Mouse (Mus musculus) spleen, adult 2 months (tissue): ENCODE results near the gene Nxph3. TPM values are rescaled to one million over a fixed set of nuclear protein-coding genes. Genes with fewer than 3 reads are reported as not detected.

Experiments
- DNase-seq, 2 experiments: peaks; one replicate each; pipeline versions ENCODE4 v3.0.0 to v3.0.0-alpha.2; 2012 to 2021; ENCODE audit warnings: low spot score in 2 of 2, low read depth in 1 of 2
- H3K27ac ChIP-seq: fragments of 200-500 bp; 2 replicates; pipeline ENCODE4 v1.5.1; 2012; ENCODE audit warnings: low read length, inconsistent platforms; ENCODE audit not compliant: insufficient read depth
- H3K27me3 ChIP-seq: fragments of 200-500 bp; 2 replicates; pipeline ENCODE4 v1.6.1; 2012; ENCODE audit warnings: mild to moderate bottlenecking, moderate library complexity, low read length, inconsistent platforms; ENCODE audit not compliant: control insufficient read depth, insufficient read depth
- H3K36me3 ChIP-seq: fragments of 200-500 bp; 2 replicates; pipeline ENCODE4 v1.6.1; 2012; ENCODE audit warnings: mild to moderate bottlenecking, low read length, inconsistent platforms; ENCODE audit not compliant: control insufficient read depth, insufficient read depth
- H3K4me1 ChIP-seq: fragments of 200-500 bp; 2 replicates; pipeline ENCODE4 v1.6.1; 2011; ENCODE audit warnings: inconsistent platforms; ENCODE audit not compliant: control insufficient read depth, insufficient read depth, insufficient read length
- H3K4me3 ChIP-seq: fragments of 200-500 bp; 2 replicates; pipeline ENCODE4 v1.5.1; 2011; ENCODE audit warnings: mild to moderate bottlenecking, inconsistent platforms; ENCODE audit not compliant: insufficient read depth, insufficient read length; ENCODE audit errors: extremely low read depth
- CTCF ChIP-seq: fragments of 200-500 bp; IDR thresholded peaks from 2 replicates; pipeline ENCODE4 v1.5.1; 2011; ENCODE audit warnings: mild to moderate bottlenecking, inconsistent platforms; ENCODE audit not compliant: insufficient read depth, insufficient read length, insufficient replicate concordance; ENCODE audit errors: extremely low read depth
- POLR2A ChIP-seq: fragments of 200-500 bp; IDR thresholded peaks from 2 replicates; pipeline ENCODE4 v1.6.1; 2011; ENCODE audit warnings: low read depth, low read length, inconsistent platforms
- WGBS: fragments of 180-500 bp; shearing (Covaris S2); methylation state at CpG from one replicate; pipeline ENCODE4 v1.1.7; 2018; 5-methylcytosine and 5-hydroxymethylcytosine counted together
- polyA plus RNA-seq: library from polyadenylated mRNA; depleted of rRNA; stranded (reverse); fragments of >200 nt; gene quantifications from 2 replicates; pipeline ENCODE4 v1.2.3, GENCODE M21; 2012; rRNA removed

Nxph3 gene
- polyA plus RNA-seq, 1 experiment = 0.54 TPM

DNA sequence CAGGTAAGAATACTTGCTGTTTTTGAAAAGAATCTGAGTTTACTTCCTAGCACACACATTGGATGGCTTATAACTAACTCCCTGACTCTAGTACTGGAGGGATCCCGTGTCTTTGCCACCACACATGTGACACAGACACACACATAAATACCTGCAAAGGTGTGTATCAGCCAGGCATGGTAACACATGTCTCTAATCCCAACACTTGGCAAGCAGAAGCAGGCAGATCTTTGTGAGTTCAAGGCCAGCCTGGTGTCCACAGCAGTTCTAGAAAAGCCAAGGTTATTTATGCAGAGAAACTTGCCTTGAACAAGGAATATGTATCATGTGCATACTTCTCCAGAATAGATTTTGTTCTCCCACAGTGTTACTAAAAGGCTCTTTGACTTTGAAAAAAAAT, 40.9 kb downstream of the Nxph3 start:
- Histone ChIP-seq H3K4me3 (no peak overlapping the region), H3K36me3 (peaks cover 19% of the 10 kb centered on the region), H3K4me1 (no peaks in the 10 kb centered on the region), H3K27me3 (no peaks in the 10 kb centered on the region), H3K27ac (no peak overlapping the region)
- WGBS = 93% methylated on average over 1 of the region's 1 CpGs
- no peak for DNase-seq
- no peak for TF ChIP-seq POLR2A
- TF ChIP-seq CTCF = no peak

DNA sequence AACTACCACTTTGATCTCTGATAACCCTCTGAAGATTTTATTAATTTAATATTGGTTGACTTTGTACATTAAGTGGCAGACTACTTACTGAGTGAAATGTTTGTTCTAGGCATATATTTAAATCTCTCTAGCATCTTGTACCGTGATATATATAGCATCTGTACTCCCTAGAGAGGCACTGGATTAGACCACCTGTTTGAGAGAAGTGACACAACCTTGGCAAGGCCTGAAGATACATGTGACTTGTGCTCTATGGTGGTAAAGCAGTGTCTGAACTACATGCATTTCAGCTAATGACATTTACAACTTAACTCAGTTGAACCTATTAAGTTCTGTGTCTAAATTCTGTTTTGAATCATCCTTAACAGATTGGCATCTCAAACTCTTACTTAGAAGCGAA, 41.4 kb downstream of the Nxph3 start:
- Histone ChIP-seq H3K36me3 (peaks cover 19% of the 10 kb centered on the region), H3K27ac (no peak overlapping the region), H3K27me3 (no peaks in the 10 kb centered on the region), H3K4me1 (no peaks in the 10 kb centered on the region), H3K4me3 (no peak overlapping the region)
- TF ChIP-seq CTCF (no peak), POLR2A (no peak)
- DNase-seq = no peak
- 70% methylated on average over 2 of the region's 2 CpGs for WGBS

DNA sequence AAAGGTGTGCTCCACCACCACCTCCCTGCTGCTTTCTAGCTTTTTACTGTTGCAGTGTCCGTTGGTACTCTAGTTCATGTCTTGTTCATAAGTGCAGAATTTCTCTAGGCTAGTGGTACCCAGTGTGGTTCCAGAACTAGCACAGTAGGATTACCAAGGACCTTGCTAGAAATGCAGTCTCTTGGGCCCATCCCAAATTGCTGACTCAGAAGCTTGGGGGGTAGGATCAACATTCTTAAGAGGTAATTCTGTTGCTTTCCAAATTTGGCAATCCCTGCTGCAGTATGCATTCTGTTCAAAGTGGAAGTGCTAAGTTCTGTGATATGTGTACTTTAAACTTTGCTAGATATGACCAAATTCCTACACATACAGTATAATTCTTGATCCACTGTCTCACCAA, 46.6 kb downstream of the Nxph3 start:
- no peak overlapping the region for H3K4me3 ChIP-seq
- H3K27ac ChIP-seq = no peak overlapping the region
- peaks cover 8% of the 10 kb centered on the region for H3K36me3 ChIP-seq
- H3K27me3 ChIP-seq = no peaks in the 10 kb centered on the region
- WGBS = 94% methylated on average over 1 of the region's 1 CpGs
- no peak for TF ChIP-seq POLR2A
- no peak for TF ChIP-seq CTCF
- no peak for DNase-seq
- H3K4me1 ChIP-seq = no peaks in the 10 kb centered on the region

DNA sequence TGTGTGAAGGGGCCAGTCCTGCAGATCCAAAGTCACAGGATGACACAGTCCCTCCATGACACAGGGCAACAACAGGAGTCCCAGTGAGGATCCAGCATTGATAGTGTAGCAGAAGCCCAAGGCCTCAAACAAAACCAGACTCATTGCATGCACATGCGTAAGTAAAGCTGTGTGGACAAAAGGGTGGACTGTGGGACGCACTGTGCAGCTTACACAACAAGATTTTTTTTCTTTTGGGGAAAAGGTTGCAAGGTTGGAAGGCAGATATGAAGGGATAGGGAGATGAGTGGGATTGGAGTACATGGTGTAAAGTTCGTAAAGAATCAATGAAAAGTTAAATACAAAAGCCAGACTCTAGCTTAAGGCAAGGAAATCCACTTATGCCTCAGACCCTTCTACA, 52.2 kb downstream of the Nxph3 start:
- TF ChIP-seq POLR2A = no peak
- TF ChIP-seq CTCF = no peak
- DNase-seq = no peak
- Histone ChIP-seq H3K4me3 (no peak overlapping the region), H3K27ac (no peak overlapping the region), H3K27me3 (no peaks in the 10 kb centered on the region), H3K36me3 (peaks cover 3% of the 10 kb centered on the region), H3K4me1 (no peaks in the 10 kb centered on the region)
- 95% methylated on average over 3 of the region's 3 CpGs for WGBS

DNA sequence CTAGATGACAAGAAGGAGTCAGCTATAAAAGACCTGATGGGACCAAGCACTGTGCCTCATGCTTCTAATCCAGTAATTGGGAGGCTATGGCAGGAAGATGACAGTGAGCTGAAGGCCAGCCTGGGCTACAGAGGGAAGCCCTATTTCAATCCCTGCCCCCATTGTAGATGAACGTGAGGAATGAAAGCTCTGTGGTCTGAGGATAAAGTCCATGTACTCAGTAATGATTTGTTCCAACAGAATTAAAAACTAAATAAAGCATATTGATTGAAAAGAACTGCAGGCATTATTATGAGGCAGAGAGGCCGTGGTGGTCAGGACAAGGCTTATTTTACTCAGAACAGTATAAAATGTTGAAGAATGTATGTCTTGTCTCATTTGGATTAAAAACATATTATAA, 53.5 kb downstream of the Nxph3 start:
- H3K27ac ChIP-seq = no peak overlapping the region
- H3K4me1 ChIP-seq = no peaks in the 10 kb centered on the region
- H3K36me3 ChIP-seq = peaks cover 5% of the 10 kb centered on the region; the same call in 1 of the 2 replicates
- H3K4me3 ChIP-seq = no peak overlapping the region
- TF ChIP-seq CTCF (no peak), POLR2A (no peak)
- H3K27me3 ChIP-seq = no peaks in the 10 kb centered on the region
- WGBS = 91% methylated on average over 2 of the region's 2 CpGs
- no peak for DNase-seq

Other genes starting within 250 kb of the Nxph3 start
- gene Kat7, start 204.3 kb downstream of the Nxph3 start, polyA plus RNA-seq = 25.2 and 29.4 TPM in 2 replicates
- 123 and 142 TPM in 2 replicates for gene Fam117a, start 177.6 kb downstream of the Nxph3 start, polyA plus RNA-seq
- 40.9 and 44.9 TPM in 2 replicates for gene Slc35b1, start 129.9 kb downstream of the Nxph3 start, polyA plus RNA-seq
- gene Spop, start 100.5 kb downstream of the Nxph3 start, polyA plus RNA-seq = 31.0 and 31.4 TPM in 2 replicates
- 7.3 and 12.0 TPM in 2 replicates for gene Ngfr, start 73.2 kb upstream of the Nxph3 start, polyA plus RNA-seq
- gene Phb, start 152.4 kb upstream of the Nxph3 start, polyA plus RNA-seq = 46.5 and 49.5 TPM in 2 replicates
- 18.2 and 25.8 TPM in 2 replicates for gene Zfp652, start 198.1 kb upstream of the Nxph3 start, polyA plus RNA-seq
- gene B130006D01Rik, start 209.0 kb upstream of the Nxph3 start, polyA plus RNA-seq = 0.08 and 0.14 TPM in 2 replicates